Mouse (Mus musculus) myocyte (in vitro differentiated cells): ENCODE results near the gene Lrrn4.

ENCODE experiments used
- CEBPB ChIP-seq: IDR thresholded peaks from 2 replicates; pipeline ENCODE4 v1.6.1; 2011; ENCODE audit warnings: mild to moderate bottlenecking, moderate library complexity; ENCODE audit not compliant: poor library complexity, insufficient read depth, severe bottlenecking
- E2F4 ChIP-seq: IDR thresholded peaks from one replicate; pipeline ENCODE4 v1.6.1; 2011; ENCODE audit warnings: mild to moderate bottlenecking, control low read depth, moderate library complexity; ENCODE audit not compliant: insufficient read depth
- MAX ChIP-seq: IDR thresholded peaks from one replicate; pipeline ENCODE4 v1.6.1; 2011; ENCODE audit warnings: low read depth, mild to moderate bottlenecking, control low read depth
- MYOG ChIP-seq, 3 experiments: IDR thresholded peaks; one replicate each; pipeline ENCODE4 v1.6.1; 2011; ENCODE audit warnings: control low read depth in 2 of 3, low read depth in 2 of 3, mild to moderate bottlenecking in 2 of 3; ENCODE audit not compliant: insufficient read length in 2 of 3, control insufficient read depth in 1 of 3, insufficient read depth in 1 of 3
- POLR2A ChIP-seq: IDR thresholded peaks from one replicate; pipeline ENCODE4 v1.6.1; 2011; ENCODE audit warnings: low read depth, mild to moderate bottlenecking, control low read depth, moderate library complexity; ENCODE audit not compliant: insufficient read length
- POLR2AphosphoS2 ChIP-seq: IDR thresholded peaks from one replicate; pipeline ENCODE4 v1.6.1; 2011; ENCODE audit warnings: low read depth, control low read depth; ENCODE audit not compliant: insufficient read length
- SRF ChIP-seq: IDR thresholded peaks from one replicate; pipeline ENCODE4 v1.6.1; 2011; ENCODE audit warnings: low read depth; ENCODE audit not compliant: control insufficient read depth, insufficient read length
- TCF12 ChIP-seq: IDR thresholded peaks from one replicate; pipeline ENCODE4 v1.6.1; 2011; ENCODE audit warnings: mild to moderate bottlenecking, control low read depth; ENCODE audit not compliant: poor library complexity, insufficient read depth, severe bottlenecking
- USF1 ChIP-seq: IDR thresholded peaks from one replicate; pipeline ENCODE4 v1.6.1; 2011; ENCODE audit warnings: low read depth, mild to moderate bottlenecking, control low read depth, moderate library complexity

DNA sequence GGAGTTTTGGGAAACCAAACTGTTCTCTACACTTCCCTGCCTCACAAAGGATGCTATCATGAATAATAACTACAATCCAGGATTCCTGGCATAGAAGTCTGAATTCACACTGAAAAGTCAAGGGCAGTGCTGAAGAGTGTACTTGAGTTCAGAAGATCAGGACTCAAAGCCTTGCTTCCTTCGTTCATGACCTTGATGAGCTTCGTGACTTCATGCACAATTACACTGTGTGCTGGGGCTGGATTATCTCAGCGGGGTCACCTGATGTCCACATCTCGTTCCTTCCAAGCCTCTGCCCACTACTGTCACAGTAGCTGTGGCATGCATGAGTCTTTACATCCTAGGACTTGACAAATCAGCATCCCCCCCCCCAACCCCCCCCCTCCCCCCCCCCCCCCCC lies 20.9 kb upstream of the Lrrn4 start:
- TF ChIP-seq POLR2AphosphoS2 (no peak), E2F4 (no peak), TCF12 (no peak), POLR2A (no peak), SRF (no peak), MYOG (IDR thresholded peaks at IDR 0.05; ENCODE audit: control insufficient read depth in 1 of 3, insufficient read depth in 1 of 3, insufficient read length in 2 of 3, low read depth in 2 of 3) (no peak), MAX (no peak), USF1 (no peak), CEBPB (no peak)
